Mouse (Mus musculus) CH12.LX (cell line): Measurements from ENCODE around the gene Dhtkd1. TPM values are rescaled to one million over a fixed set of nuclear protein-coding genes. Genes with fewer than 3 reads are reported as not detected.

Experiments
- DNase-seq: peaks from one replicate; pipeline ENCODE4 v3.0.0-alpha.2; 2013; ENCODE audit errors: extremely low read depth
- H3K27ac ChIP-seq: 2 replicates; pipeline ENCODE4 v1.5.1; 2012; ENCODE audit warnings: low read depth, mild to moderate bottlenecking, control low read depth, moderate library complexity; ENCODE audit not compliant: insufficient read depth
- H3K27me3 ChIP-seq: replicated peaks from 2 replicates; pipeline ENCODE3; 2012; ENCODE audit warnings: inconsistent platforms
- H3K36me3 ChIP-seq, 2 experiments: replicated peaks in 1 of 2; 2 replicates each; pipeline versions ENCODE3 to v1.6.1; 2012; ENCODE audit warnings: inconsistent platforms in 1 of 2, low read length in 1 of 2, mild to moderate bottlenecking in 1 of 2, mixed read lengths in 1 of 2, moderate library complexity in 1 of 2; ENCODE audit not compliant: control insufficient read depth in 1 of 2, insufficient read depth in 1 of 2
- H3K4me1 ChIP-seq, 2 experiments: 2 replicates each; pipeline ENCODE4 v1.6.1; 2012; ENCODE audit warnings: inconsistent platforms in 1 of 2, moderate library complexity in 1 of 2; ENCODE audit not compliant: insufficient read depth in 2 of 2, control insufficient read depth in 1 of 2
- H3K4me2 ChIP-seq: 2 replicates; pipeline ENCODE4 v1.6.1; 2012; ENCODE audit warnings: low read depth, mild to moderate bottlenecking, control low read depth; ENCODE audit not compliant: poor library complexity, insufficient read depth, severe bottlenecking
- H3K4me3 ChIP-seq, 3 experiments: fragments of 150-350 bp in 1 of 3; sonication (generic) in 1 of 3; replicated peaks in 1 of 3; 2 replicates each; pipeline versions ENCODE3 to v1.5.1; 2011 to 2012; ENCODE audit warnings: low read depth in 2 of 3, low read length in 2 of 3, mild to moderate bottlenecking in 2 of 3, moderate library complexity in 2 of 3, control low read depth in 1 of 3, improper control_type of control experiment in 1 of 3, inconsistent platforms in 1 of 3, mixed read lengths in 1 of 3; ENCODE audit not compliant: poor library complexity in 1 of 3
- H3K79me2 ChIP-seq: replicated peaks from 2 replicates; pipeline ENCODE4 v1.6.1; 2012; ENCODE audit warnings: mild to moderate bottlenecking, moderate library complexity; ENCODE audit not compliant: control insufficient read depth, poor library complexity, insufficient read depth, severe bottlenecking; ENCODE audit errors: extremely low read depth
- H3K9ac ChIP-seq: 2 replicates; pipeline ENCODE4 v1.6.1; 2012; ENCODE audit warnings: low read depth, mild to moderate bottlenecking, control low read depth, moderate library complexity; ENCODE audit not compliant: insufficient read depth
- H3K9me3 ChIP-seq: replicated peaks from 2 replicates; pipeline ENCODE3; 2012; ENCODE audit warnings: low read length, inconsistent platforms, mixed read lengths
- CHD1 ChIP-seq: IDR thresholded peaks from 2 replicates; pipeline ENCODE4 v1.6.1; 2012; ENCODE audit warnings: low read depth, low read length, improper control_type of control experiment, inconsistent platforms
- CTCF ChIP-seq, 2 experiments: IDR thresholded peaks in 1 of 2; conservative IDR thresholded peaks in 1 of 2; 2 replicates each; pipeline ENCODE4 v1.5.1; 2011 to 2012; ENCODE audit warnings: low read depth in 2 of 2, low read length in 2 of 2, improper control_type of control experiment in 1 of 2, inconsistent platforms in 1 of 2, mild to moderate bottlenecking in 1 of 2, moderate library complexity in 1 of 2
- ELF1 ChIP-seq: IDR thresholded peaks from 2 replicates; pipeline ENCODE4 v1.6.1; 2014; ENCODE audit warnings: low read depth, mild to moderate bottlenecking, inconsistent platforms, low read length, improper control_type of control experiment
- ETS1 ChIP-seq: conservative IDR thresholded peaks from 2 replicates; pipeline ENCODE4 v1.6.1; 2012; ENCODE audit warnings: low read depth, mild to moderate bottlenecking, inconsistent platforms, low read length, improper control_type of control experiment, moderate library complexity
- HCFC1 ChIP-seq: IDR thresholded peaks from 2 replicates; pipeline ENCODE4 v1.6.1; 2012; ENCODE audit warnings: low read depth, mild to moderate bottlenecking, inconsistent platforms, low read length, improper control_type of control experiment
- JUN ChIP-seq: IDR thresholded peaks from 2 replicates; pipeline ENCODE4 v1.6.1; 2011; ENCODE audit warnings: low read depth, mild to moderate bottlenecking, low read length, improper control_type of control experiment, moderate library complexity; ENCODE audit not compliant: insufficient read depth
- JUND ChIP-seq: conservative IDR thresholded peaks from 2 replicates; pipeline ENCODE4 v1.6.1; 2011; ENCODE audit warnings: low read depth, low read length, improper control_type of control experiment
- MAFK ChIP-seq: IDR thresholded peaks from 2 replicates; pipeline ENCODE4 v1.6.1; 2011; ENCODE audit warnings: low read length, improper control_type of control experiment; ENCODE audit not compliant: insufficient replicate concordance
- MAX ChIP-seq: IDR thresholded peaks from 2 replicates; pipeline ENCODE4 v1.6.1; 2011; ENCODE audit warnings: low read length, improper control_type of control experiment
- MEF2A ChIP-seq: IDR thresholded peaks from 2 replicates; pipeline ENCODE4 v1.6.1; 2014; ENCODE audit warnings: low read depth, mild to moderate bottlenecking, inconsistent platforms, low read length, improper control_type of control experiment, borderline replicate concordance
- MXI1 ChIP-seq: IDR thresholded peaks from 2 replicates; pipeline ENCODE4 v1.6.1; 2011; ENCODE audit warnings: mild to moderate bottlenecking, low read depth, low read length, improper control_type of control experiment
- MYC ChIP-seq: IDR thresholded peaks from 2 replicates; pipeline ENCODE4 v1.6.1; 2011; ENCODE audit warnings: low read depth, mild to moderate bottlenecking, improper control_type of control experiment, low read length
- NRF1 ChIP-seq: IDR thresholded peaks from 2 replicates; pipeline ENCODE4 v1.6.1; 2014; ENCODE audit warnings: low read depth, mild to moderate bottlenecking, inconsistent platforms, low read length, improper control_type of control experiment, moderate library complexity
- PAX5 ChIP-seq: IDR thresholded peaks from 2 replicates; pipeline ENCODE4 v1.6.1; 2012; ENCODE audit warnings: low read length, inconsistent platforms, mixed read lengths
- POLR2AphosphoS2 ChIP-seq: IDR thresholded peaks from 2 replicates; pipeline ENCODE4 v1.6.1; 2011; ENCODE audit warnings: low read depth, low read length, improper control_type of control experiment
- RCOR1 ChIP-seq: conservative IDR thresholded peaks from 2 replicates; pipeline ENCODE4 v1.6.1; 2012; ENCODE audit warnings: low read depth, mild to moderate bottlenecking, inconsistent platforms, low read length, improper control_type of control experiment
- SMC3 ChIP-seq: IDR thresholded peaks from 2 replicates; pipeline ENCODE4 v1.6.1; 2011; ENCODE audit warnings: low read depth, low read length, improper control_type of control experiment
- TBP ChIP-seq: conservative IDR thresholded peaks from 2 replicates; pipeline ENCODE4 v1.6.1; 2011; ENCODE audit warnings: low read depth, low read length, improper control_type of control experiment
- USF2 ChIP-seq: conservative IDR thresholded peaks from 2 replicates; pipeline ENCODE4 v1.6.1; 2011; ENCODE audit warnings: low read depth, low read length, improper control_type of control experiment
- ZKSCAN1 ChIP-seq: IDR thresholded peaks from 2 replicates; pipeline ENCODE4 v1.6.1; 2012; ENCODE audit warnings: low read depth, inconsistent platforms, low read length, improper control_type of control experiment, borderline replicate concordance
- ZMIZ1 ChIP-seq: IDR thresholded peaks from 2 replicates; pipeline ENCODE4 v1.6.1; 2012; ENCODE audit warnings: low read depth, mild to moderate bottlenecking, inconsistent platforms, low read length, improper control_type of control experiment
- ZNF384 ChIP-seq: IDR thresholded peaks from 2 replicates; pipeline ENCODE4 v1.6.1; 2012; ENCODE audit warnings: low read depth, low read length, improper control_type of control experiment, inconsistent platforms
- dilution Hi-C: fragments of 300-500 bp; cut with MboI; formaldehyde crosslinking; loops from 2 replicates; pipeline ENCODE4 v1.14.3; 2020; ENCODE audit warnings: low sequenced_read_pairs; ENCODE audit not compliant: extremely low pct_unique_long_range_greater_than_20kb, extremely low pct_ligation_motif_present
- in situ Hi-C: fragments of 300-500 bp; cut with MboI; formaldehyde crosslinking; loops from 3 replicates; pipeline ENCODE4 v1.14.3; 2019; ENCODE audit warnings: low sequenced_read_pairs, low pct_ligation_motif_present, low pct_unique_long_range_greater_than_20kb, mixed read lengths
- polyA plus RNA-seq: library from polyadenylated mRNA; unstranded; fragments of >175 nt; gene quantifications from 2 replicates; pipeline ENCODE4 v1.2.1, GENCODE M21; 2012; ENCODE audit warnings: low read depth; ENCODE audit not compliant: insufficient read length
- total RNA-seq, 2 experiments: library from RNA; depleted of rRNA; stranded (reverse); fragments of 300-350 nt in 1 of 2; fragments of >200 nt in 1 of 2; gene quantifications; 2 replicates each; pipeline ENCODE4 v1.2.3; 2012 to 2014

The Dhtkd1 gene
- total and polyA plus RNA-seq, 3 experiments = 0.17 to 0.38 (median 0.35) TPM

- no peak overlapping the region for H3K4me3 ChIP-seq
- DNase-seq = no peak
- no peaks in the 10 kb centered on the region for H3K79me2 ChIP-seq
- dilution Hi-C loops (no loop called here), in situ Hi-C loops (no loop called here)
- TF ChIP-seq PAX5 (no peak), CHD1 (no peak), TBP (no peak), MXI1 (no peak), SMC3 (no peak), JUND (no peak), MEF2A (no peak), MAX (no peak)
- H3K4me2 ChIP-seq = no peak overlapping the region
- no peaks in the 10 kb centered on the region for H3K27me3 ChIP-seq
- H3K9me3 ChIP-seq = no peaks in the 10 kb centered on the region
- peaks cover 55 to 81% of the 10 kb centered on the region in 2 experiments for H3K36me3 ChIP-seq
- no peak overlapping the region for H3K9ac ChIP-seq
- H3K27ac ChIP-seq = no peak overlapping the region
- H3K4me1 ChIP-seq = peaks cover 0 to 3% of the 10 kb centered on the region in 2 experiments; a peak in 1 of 4 replicates
These were observed 74.9 kb downstream of the Dhtkd1 start for GRCm38 (mm10) chr2:5867681-5868080.

DNA sequence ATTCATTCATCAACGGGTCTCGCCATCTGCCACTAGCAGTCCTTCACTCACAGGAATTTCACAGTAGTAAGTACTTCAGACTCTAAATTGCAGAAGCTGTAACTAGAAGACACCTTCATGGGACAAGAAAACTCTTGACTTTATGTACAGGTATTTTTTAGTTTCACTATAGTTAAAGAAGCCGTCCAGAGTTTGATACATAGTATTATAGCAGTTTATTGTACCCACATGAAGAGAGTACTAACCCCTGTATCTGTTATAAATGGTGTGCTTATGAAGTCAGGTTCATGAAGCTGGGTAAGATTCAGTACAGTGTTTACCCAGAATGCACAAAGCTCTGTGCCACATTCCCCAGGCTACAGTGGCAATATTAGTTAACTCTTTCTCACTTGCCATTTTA lies 79.8 kb downstream of the Dhtkd1 start, which contains the start of gene Gm13199:
Gene Gm13199 (minus strand): TSS at position 101 of the 400 bp plus-strand sequence.
- H3K36me3 ChIP-seq = peaks cover 57 to 90% of the 10 kb centered on the region in 2 experiments
- dilution Hi-C loops = no loop called here

More for the DNA sequence above, 79.8 kb downstream of the Dhtkd1 start, which contains the start of gene Gm13199:
- no peak within 1 kb of the TSS for H3K9ac ChIP-seq
- no peaks in the 10 kb centered on the region for H3K79me2 ChIP-seq
- no peak within 1 kb of the TSS for H3K4me3 ChIP-seq
- H3K27me3 ChIP-seq = no peaks in the 10 kb centered on the region
- DNase-seq = no peak
- no peak within 1 kb of the TSS for H3K4me2 ChIP-seq
- TF ChIP-seq POLR2AphosphoS2 (no peak), JUND (no peak), RCOR1 (no peak), JUN (no peak), MAFK (no peak), USF2 (no peak), CHD1 (no peak), ZMIZ1 (no peak), MYC (no peak), CTCF (conservative IDR thresholded peaks at IDR 0.05 in 1 of 2, IDR thresholded peaks at IDR 0.05 in 1 of 2; ENCODE audit: low read depth in 2 of 2, low read length in 2 of 2) (no peak), ZNF384 (no peak), MEF2A (no peak), HCFC1 (no peak), NRF1 (no peak), PAX5 (no peak), ZKSCAN1 (no peak), ETS1 (no peak), ELF1 (no peak)
- no peaks in the 10 kb centered on the region for H3K9me3 ChIP-seq
- peaks cover 0 to 19% of the 10 kb centered on the region in 2 experiments; a peak in 2 of 4 replicates for H3K4me1 ChIP-seq
- H3K27ac ChIP-seq = no peak within 1 kb of the TSS
- in situ Hi-C loops = no loop called here
